Mouse (Mus musculus) small intestine, adult 2 months (tissue): Measurements from ENCODE around the gene Plekhh3.

Experiments used
- CTCF ChIP-seq: fragments of 200-500 bp; IDR thresholded peaks from 2 replicates; pipeline ENCODE4 v1.5.1; 2012; ENCODE audit warnings: low read depth, mild to moderate bottlenecking, control low read depth, inconsistent platforms, low read length, moderate library complexity, mixed read lengths; ENCODE audit not compliant: insufficient replicate concordance, insufficient read length; ENCODE audit errors: extremely low read depth
- POLR2A ChIP-seq: fragments of 200-500 bp; IDR thresholded peaks from 2 replicates; pipeline ENCODE4 v1.6.1; 2012; ENCODE audit warnings: low read depth, mild to moderate bottlenecking, control low read depth, inconsistent platforms, low read length, moderate library complexity

DNA sequence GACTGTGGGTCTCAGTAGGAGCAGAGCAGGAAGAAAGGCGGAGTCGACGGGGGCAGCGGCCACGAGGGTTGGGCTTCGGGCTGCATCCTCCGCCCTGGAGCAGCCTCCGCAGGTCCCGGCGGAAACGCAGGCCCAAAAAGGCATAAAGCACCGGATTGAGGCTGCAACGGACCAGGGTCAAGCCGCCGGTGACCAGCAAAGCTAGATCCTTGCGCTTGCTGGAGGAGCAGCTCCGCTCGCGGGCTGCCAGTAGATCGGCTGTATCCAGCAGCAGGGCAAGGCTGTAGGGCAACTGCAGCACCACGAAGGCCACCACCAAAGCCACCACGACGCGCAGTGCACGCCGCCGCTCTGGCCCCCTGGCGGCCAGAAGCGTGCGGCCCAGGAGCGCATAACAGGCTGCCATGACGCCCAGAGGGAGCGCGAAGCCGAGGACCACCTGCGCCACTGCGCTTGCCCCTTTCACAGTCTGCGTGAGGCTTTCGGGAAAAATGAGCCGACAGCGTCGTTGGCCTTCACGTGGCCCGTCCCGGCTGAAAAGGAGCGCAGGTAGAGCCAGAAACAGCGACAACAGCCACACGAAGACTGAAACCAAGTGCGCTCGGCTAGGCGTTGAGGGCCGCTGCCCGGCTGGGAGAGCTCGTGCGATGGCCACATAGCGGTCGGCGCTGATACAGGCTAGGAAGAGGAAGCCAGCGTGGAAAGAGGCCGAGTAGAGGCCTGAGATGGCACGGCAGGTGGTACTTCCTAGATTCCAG is 2.7 kb upstream of the Plekhh3 start:
- TF ChIP-seq POLR2A (no peak), CTCF (peak; percentile 88)
